Mouse (Mus musculus): ENCODE data around the gene Gm11937. TPM values are rescaled to one million over a fixed set of nuclear protein-coding genes. Genes with fewer than 3 reads are reported as not detected.
"Not testable (repeated sequence)": the region's sequence is repeated elsewhere in the genome, so short reads cannot be mapped to it uniquely, and the experiment has no call there.

Gm11937 gene
- polyA plus RNA-seq (2012; rRNA removed), result not detected in 2 replicates

- H3K27ac ChIP-seq (ENCODE audit: insufficient read depth, low read depth, low read length); H3K27me3 ChIP-seq (replicated peaks; ENCODE audit: control insufficient read depth, insufficient read depth, low read length); H3K36me3 ChIP-seq (ENCODE audit: control insufficient read depth, insufficient read depth, low read length); DNase-seq; H3K4me3 ChIP-seq (ENCODE audit: insufficient read depth, low read depth, low read length); H3K4me1 ChIP-seq (ENCODE audit: control insufficient read depth, insufficient read depth, low read length): not testable (repeated sequence)
- 59% methylated on average over 1 of the region's 2 CpGs for WGBS
Measured at GRCm38 (mm10) chr11:99610089-99610488, at the start of gene Gm11937. Gene Gm11937, minus strand, starts transcription at chr11:99610189.

- TF ChIP-seq POLR2A (IDR thresholded peaks at IDR 0.05; ENCODE audit: low read depth, low read length) (no peak), CTCF (conservative IDR thresholded peaks at IDR 0.05; ENCODE audit: insufficient read depth, insufficient read length, low read depth, low read length) (no peak)
- no peak for DNase-seq
- 71% methylated on average over 4 of the region's 4 CpGs for WGBS
- Histone ChIP-seq H3K4me3 (ENCODE audit: insufficient read depth, low read depth, low read length) (no peak overlapping the region), H3K36me3 (ENCODE audit: control insufficient read depth, insufficient read depth, low read length) (no peaks in the 10 kb centered on the region), H3K27ac (ENCODE audit: insufficient read depth, low read depth, low read length) (no peak overlapping the region), H3K4me1 (ENCODE audit: control insufficient read depth, insufficient read depth, low read length) (no peaks in the 10 kb centered on the region), H3K27me3 (replicated peaks; ENCODE audit: control insufficient read depth, insufficient read depth, low read length) (no peaks in the 10 kb centered on the region)
Measured at GRCm38 (mm10) chr11:99659256-99659655, 49.3 kb upstream of the Gm11937 start.

- H3K27me3 ChIP-seq (replicated peaks; ENCODE audit: control insufficient read depth, insufficient read depth, low read length); H3K36me3 ChIP-seq (ENCODE audit: control insufficient read depth, insufficient read depth, low read length); H3K27ac ChIP-seq (ENCODE audit: insufficient read depth, low read depth, low read length); H3K4me1 ChIP-seq (ENCODE audit: control insufficient read depth, insufficient read depth, low read length); H3K4me3 ChIP-seq (ENCODE audit: insufficient read depth, low read depth, low read length); DNase-seq: not testable (repeated sequence)
- WGBS, result 56% methylated on average over 10 of the region's 10 CpGs
Measured at GRCm38 (mm10) chr11:99658467-99659010, 48.5 kb upstream of the Gm11937 start, which contains the start of gene Gm11563. Gene Gm11563, minus strand, starts transcription at chr11:99658960.

DNA sequence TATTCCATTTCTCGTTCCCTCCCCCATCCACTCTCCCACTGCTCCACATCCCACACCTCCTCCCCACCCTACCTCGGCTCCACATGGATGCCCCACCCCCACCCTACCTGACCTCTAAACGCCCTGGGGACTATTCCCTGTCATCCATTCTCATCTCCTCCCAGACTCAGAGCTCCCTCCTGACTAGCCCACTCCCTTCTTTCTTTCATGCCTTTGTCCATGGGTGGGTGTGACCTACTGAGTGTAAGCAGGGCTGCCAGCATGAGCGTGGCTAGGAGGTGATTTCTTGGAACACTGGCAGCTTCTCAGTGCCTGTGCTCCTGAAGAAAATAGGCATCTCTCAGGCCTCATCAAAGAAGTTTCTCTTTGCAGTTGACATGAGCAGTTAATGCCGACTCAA, 47.1 kb upstream of the Gm11937 start:
- DNase-seq, result no peak
- 47% methylated on average over 5 of the region's 5 CpGs for WGBS
- Histone ChIP-seq H3K27me3 (replicated peaks; ENCODE audit: control insufficient read depth, insufficient read depth, low read length) (no peaks in the 10 kb centered on the region), H3K4me1 (ENCODE audit: control insufficient read depth, insufficient read depth, low read length) (no peaks in the 10 kb centered on the region), H3K4me3 (ENCODE audit: insufficient read depth, low read depth, low read length) (no peak overlapping the region), H3K36me3 (ENCODE audit: control insufficient read depth, insufficient read depth, low read length) (no peaks in the 10 kb centered on the region), H3K27ac (ENCODE audit: insufficient read depth, low read depth, low read length) (no peak overlapping the region)
- TF ChIP-seq POLR2A (IDR thresholded peaks at IDR 0.05; ENCODE audit: low read depth, low read length) (no peak), CTCF (conservative IDR thresholded peaks at IDR 0.05; ENCODE audit: insufficient read depth, insufficient read length, low read depth, low read length) (no peak)

DNA sequence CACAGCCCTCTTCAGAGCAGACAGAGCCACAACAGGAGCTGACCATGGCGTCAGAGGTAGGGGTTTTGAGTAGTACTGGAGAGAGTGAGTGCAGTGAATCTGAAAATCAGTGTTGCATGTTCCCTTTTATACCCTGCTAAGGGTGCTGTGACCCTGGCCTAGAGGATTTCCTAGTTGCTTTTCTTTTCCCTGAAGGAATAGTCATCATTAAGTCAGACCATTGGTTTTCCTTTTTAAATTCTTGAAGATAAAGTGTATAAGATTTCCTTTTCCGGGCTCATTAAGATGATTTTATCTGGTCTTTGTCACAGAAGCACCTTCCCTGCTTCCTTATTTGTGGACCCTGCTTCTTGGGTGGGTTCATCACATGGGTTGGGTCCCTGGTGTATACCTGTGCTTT, 40.1 kb upstream of the Gm11937 start, which contains the start of gene Gm11555:
TSS of gene Gm11555 (minus strand) at position 101 of the 400 bp plus-strand sequence.
- Histone ChIP-seq H3K27me3 (replicated peaks; ENCODE audit: control insufficient read depth, insufficient read depth, low read length) (no peaks in the 10 kb centered on the region), H3K27ac (ENCODE audit: insufficient read depth, low read depth, low read length) (no peak within 1 kb of the TSS), H3K4me3 (ENCODE audit: insufficient read depth, low read depth, low read length) (no peak within 1 kb of the TSS), H3K4me1 (ENCODE audit: control insufficient read depth, insufficient read depth, low read length) (no peaks in the 10 kb centered on the region), H3K36me3 (ENCODE audit: control insufficient read depth, insufficient read depth, low read length) (no peaks in the 10 kb centered on the region)
- 78% methylated on average over 2 of the region's 2 CpGs for WGBS
- TF ChIP-seq POLR2A (IDR thresholded peaks at IDR 0.05; ENCODE audit: low read depth, low read length), result no peak
- no peak for DNase-seq

DNA sequence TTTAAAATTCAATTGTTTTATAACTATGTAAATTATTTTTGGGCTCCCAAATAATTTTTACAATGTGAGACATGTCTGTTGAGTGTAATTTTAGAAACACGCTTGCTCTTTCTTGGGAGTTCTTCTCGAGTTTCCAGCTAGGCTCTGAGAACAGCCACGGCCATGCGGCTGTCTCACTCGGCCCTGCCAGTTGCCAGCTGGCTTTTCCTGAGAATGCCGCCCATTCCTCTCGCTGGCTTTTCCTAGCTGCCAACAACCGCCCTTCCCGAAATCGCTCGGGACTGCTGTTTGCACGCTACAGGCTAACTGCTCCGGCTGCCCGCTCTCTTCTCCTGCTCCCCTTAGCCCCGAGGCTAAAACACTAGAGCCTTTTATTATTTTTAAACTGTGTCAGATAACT, 36.5 kb upstream of the Gm11937 start:
- no peak for TF ChIP-seq CTCF (conservative IDR thresholded peaks at IDR 0.05; ENCODE audit: insufficient read depth, insufficient read length, low read depth, low read length)
- TF ChIP-seq POLR2A (IDR thresholded peaks at IDR 0.05; ENCODE audit: low read depth, low read length), result no peak
- no peaks in the 10 kb centered on the region for H3K4me1 ChIP-seq (ENCODE audit: control insufficient read depth, insufficient read depth, low read length)
- H3K27me3 ChIP-seq (replicated peaks; ENCODE audit: control insufficient read depth, insufficient read depth, low read length), result no peaks in the 10 kb centered on the region
- no peaks in the 10 kb centered on the region for H3K36me3 ChIP-seq (ENCODE audit: control insufficient read depth, insufficient read depth, low read length)
- WGBS, result 75% methylated on average over 15 of the region's 15 CpGs
- H3K27ac ChIP-seq (ENCODE audit: insufficient read depth, low read depth, low read length), result no peak overlapping the region
- DNase-seq, result no peak
- no peak overlapping the region for H3K4me3 ChIP-seq (ENCODE audit: insufficient read depth, low read depth, low read length)

DNA sequence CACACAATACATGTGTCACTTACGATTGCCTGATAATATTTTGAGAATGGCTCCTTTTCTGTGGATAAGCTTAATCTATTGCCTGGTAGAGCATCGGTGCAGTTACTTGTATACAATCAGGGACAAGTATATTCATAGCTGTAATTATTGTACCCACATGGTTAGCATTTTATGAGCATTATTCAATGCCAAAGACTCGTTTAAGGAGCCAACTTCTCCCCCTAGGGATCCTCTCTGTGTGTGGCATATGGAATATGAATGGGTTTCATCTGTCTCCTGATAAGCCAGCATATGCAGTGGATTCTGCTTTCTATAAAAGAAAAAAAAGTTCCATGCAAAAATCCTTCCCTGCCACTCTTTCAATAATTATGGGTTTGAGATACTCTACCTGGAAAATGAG, 34.4 kb upstream of the Gm11937 start:
- DNase-seq, result no peak
- Histone ChIP-seq H3K27ac (ENCODE audit: insufficient read depth, low read depth, low read length) (no peak overlapping the region), H3K4me3 (ENCODE audit: insufficient read depth, low read depth, low read length) (no peak overlapping the region), H3K4me1 (ENCODE audit: control insufficient read depth, insufficient read depth, low read length) (no peaks in the 10 kb centered on the region), H3K27me3 (replicated peaks; ENCODE audit: control insufficient read depth, insufficient read depth, low read length) (no peaks in the 10 kb centered on the region), H3K36me3 (ENCODE audit: control insufficient read depth, insufficient read depth, low read length) (no peaks in the 10 kb centered on the region)
- WGBS, result 77% methylated on average over 3 of the region's 3 CpGs
- TF ChIP-seq POLR2A (IDR thresholded peaks at IDR 0.05; ENCODE audit: low read depth, low read length) (no peak), CTCF (conservative IDR thresholded peaks at IDR 0.05; ENCODE audit: insufficient read depth, insufficient read length, low read depth, low read length) (no peak)

DNA sequence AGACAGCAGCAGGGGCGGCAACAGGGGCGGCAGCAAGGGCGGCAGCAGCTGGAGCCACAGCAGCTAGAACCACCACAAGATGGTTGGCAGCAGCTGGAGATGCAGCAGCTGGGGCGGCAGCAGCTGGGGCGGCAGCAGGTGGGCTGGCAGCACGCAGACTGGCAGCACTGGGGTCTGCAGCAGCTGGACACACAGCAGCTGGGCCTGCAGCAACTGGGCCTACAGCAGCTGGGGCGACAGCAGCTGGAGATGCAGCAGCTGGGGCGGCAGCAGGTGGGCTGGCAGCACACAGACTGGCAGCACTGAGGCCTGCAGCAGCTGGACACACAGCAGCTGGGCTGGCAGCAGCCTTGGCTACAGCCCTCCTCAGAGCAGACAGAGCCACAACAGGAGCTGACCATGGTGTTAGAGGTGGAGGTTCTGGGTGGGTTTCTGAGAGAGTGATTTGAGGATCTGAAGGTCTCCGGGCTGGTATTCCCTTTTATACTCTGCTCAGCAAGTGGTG, 33.7 kb upstream of the Gm11937 start, which contains the start of gene Krtap4-7:
TSS of gene Krtap4-7 (minus strand) at position 455 of the 505 bp plus-strand sequence.
- not testable (repeated sequence) for DNase-seq; H3K36me3 ChIP-seq (ENCODE audit: control insufficient read depth, insufficient read depth, low read length)
- WGBS, result 82% methylated on average over 9 of the region's 9 CpGs

More for the DNA sequence above, 33.7 kb upstream of the Gm11937 start, which contains the start of gene Krtap4-7:
- not testable (repeated sequence) for H3K27me3 ChIP-seq (replicated peaks; ENCODE audit: control insufficient read depth, insufficient read depth, low read length); H3K4me1 ChIP-seq (ENCODE audit: control insufficient read depth, insufficient read depth, low read length); H3K4me3 ChIP-seq (ENCODE audit: insufficient read depth, low read depth, low read length); H3K27ac ChIP-seq (ENCODE audit: insufficient read depth, low read depth, low read length)

All from kidney, adult 2 months (tissue).